Mouse (Mus musculus): ENCODE measurements around the gene Katnbl1. TPM values are rescaled to one million over a fixed set of nuclear protein-coding genes. Genes with fewer than 3 reads are reported as not detected.
"Not testable (repeated sequence)": the region's sequence is repeated elsewhere in the genome, so short reads cannot be mapped to it uniquely, and the experiment has no call there.

The Katnbl1 gene
- polyA plus RNA-seq, 1 experiment from 2014 or later: 37.0 TPM

DNA sequence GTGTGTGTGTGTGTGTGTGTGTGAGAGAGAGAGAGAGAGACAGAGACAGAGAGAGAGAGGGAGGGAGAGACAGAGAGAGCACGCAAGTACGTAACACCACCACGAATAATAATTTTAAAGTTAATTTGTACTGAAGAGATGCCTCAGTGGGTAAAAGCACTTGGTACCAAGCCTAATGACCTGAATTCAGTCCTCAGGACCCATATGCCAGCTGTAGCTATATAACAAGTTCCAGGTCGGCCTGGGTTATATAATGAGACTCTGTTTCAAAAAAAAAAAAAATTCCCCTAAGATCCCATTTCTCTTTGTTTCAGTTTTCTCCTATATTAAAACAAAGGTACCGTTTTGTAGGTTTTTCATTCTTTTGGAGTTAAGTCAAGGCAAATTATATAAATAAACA lies 11.8 kb downstream of the Katnbl1 start:
- H3K9me3 ChIP-seq (ENCODE audit: low read length): no peaks in the 10 kb centered on the region
- no peak overlapping the region for H3K4me2 ChIP-seq (replicated peaks; ENCODE audit: low read depth, low read length)
- WGBS: 90% methylated on average over 5 of the region's 5 CpGs
- no peaks in the 10 kb centered on the region; the same call in 1 of the 2 replicates for H3K36me3 ChIP-seq (ENCODE audit: insufficient read depth, low read length)
- H3K27ac ChIP-seq (ENCODE audit: low read length): no peak overlapping the region
- H3K4me1 ChIP-seq (ENCODE audit: insufficient read depth, low read length): no peaks in the 10 kb centered on the region
- ATAC-seq (ENCODE audit: low FRiP score, low TSS enrichment): no peak
- H3K4me3 ChIP-seq (ENCODE audit: low read length): no peak overlapping the region
- H3K27me3 ChIP-seq (ENCODE audit: insufficient read depth, low read length): no peaks in the 10 kb centered on the region
- no peak overlapping the region for H3K9ac ChIP-seq (replicated peaks; ENCODE audit: low read length)

DNA sequence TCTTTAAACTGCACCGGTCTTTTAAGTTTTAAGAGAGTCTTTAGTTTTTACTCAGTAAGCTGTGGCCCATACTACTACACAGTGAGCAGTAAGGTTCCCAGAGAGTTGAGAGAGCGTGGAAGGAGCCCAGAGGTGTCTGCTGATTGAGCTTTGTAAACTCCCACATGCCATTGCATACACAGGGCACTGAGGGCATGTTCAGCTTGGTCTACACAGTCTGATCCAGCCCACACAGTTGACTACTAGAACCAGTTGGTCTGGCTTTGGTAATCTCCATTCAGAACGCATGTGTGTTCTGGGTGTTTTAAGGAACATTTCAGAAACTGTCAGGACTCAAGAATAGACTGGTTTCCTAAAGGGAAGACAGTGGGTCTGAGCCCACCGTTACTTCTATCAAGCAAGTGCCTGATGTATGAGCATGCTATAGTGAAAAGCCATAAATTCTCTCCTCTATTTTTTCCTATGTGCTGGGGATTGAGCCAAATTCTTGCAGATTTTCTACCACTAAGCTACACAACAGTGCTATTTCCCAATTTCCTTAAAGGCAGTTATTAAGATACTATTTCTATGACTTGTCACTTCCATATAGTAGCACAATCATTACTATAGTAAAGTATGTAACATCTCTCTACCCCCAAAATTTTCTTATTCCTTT lies 12.5 kb downstream of the Katnbl1 start:
- H3K4me3 ChIP-seq (ENCODE audit: low read length): no peak overlapping the region
- H3K4me1 ChIP-seq (ENCODE audit: insufficient read depth, low read length): no peaks in the 10 kb centered on the region
- H3K27me3 ChIP-seq (ENCODE audit: insufficient read depth, low read length): no peaks in the 10 kb centered on the region
- H3K4me2 ChIP-seq (replicated peaks; ENCODE audit: low read depth, low read length): no peak overlapping the region
- no peak overlapping the region for H3K9ac ChIP-seq (replicated peaks; ENCODE audit: low read length)
- no peaks in the 10 kb centered on the region for H3K9me3 ChIP-seq (ENCODE audit: low read length)
- no peak; the same call in 1 of the 2 replicates for ATAC-seq (ENCODE audit: low FRiP score, low TSS enrichment)
- WGBS: 77% methylated on average over 4 of the region's 4 CpGs
- H3K27ac ChIP-seq (ENCODE audit: low read length): no peak overlapping the region
- no peaks in the 10 kb centered on the region; the same call in 1 of the 2 replicates for H3K36me3 ChIP-seq (ENCODE audit: insufficient read depth, low read length)

DNA sequence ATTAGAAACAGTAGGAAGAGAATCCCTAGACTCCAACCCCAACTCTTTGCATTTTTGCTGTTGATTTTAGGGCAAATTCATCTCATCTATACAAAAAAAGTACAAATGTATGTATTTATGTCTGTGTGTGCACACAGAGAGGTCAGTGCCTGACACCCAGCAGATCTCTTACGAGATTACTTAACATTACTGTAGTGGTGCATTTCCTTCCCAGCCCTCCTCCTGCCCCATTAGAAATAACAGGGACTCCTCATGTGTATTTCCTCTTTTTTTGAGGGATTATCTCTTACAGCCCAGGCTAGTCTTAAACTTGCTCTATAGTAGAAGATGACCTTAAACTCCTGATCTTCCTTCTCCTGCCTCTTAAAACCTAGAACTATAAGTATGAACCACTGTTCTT lies 13.7 kb downstream of the Katnbl1 start:
- ATAC-seq (ENCODE audit: low FRiP score, low TSS enrichment): no peak
- H3K36me3 ChIP-seq (ENCODE audit: insufficient read depth, low read length): no peaks in the 10 kb centered on the region; the same call in 1 of the 2 replicates
- 85% methylated on average over 1 of the region's 1 CpGs for WGBS
- H3K4me3 ChIP-seq (ENCODE audit: low read length): no peak overlapping the region
- H3K9ac ChIP-seq (replicated peaks; ENCODE audit: low read length): no peak overlapping the region
- H3K27ac ChIP-seq (ENCODE audit: low read length): no peak overlapping the region
- no peaks in the 10 kb centered on the region for H3K9me3 ChIP-seq (ENCODE audit: low read length)
- no peaks in the 10 kb centered on the region for H3K27me3 ChIP-seq (ENCODE audit: insufficient read depth, low read length)
- no peaks in the 10 kb centered on the region for H3K4me1 ChIP-seq (ENCODE audit: insufficient read depth, low read length)
- no peak overlapping the region for H3K4me2 ChIP-seq (replicated peaks; ENCODE audit: low read depth, low read length)

DNA sequence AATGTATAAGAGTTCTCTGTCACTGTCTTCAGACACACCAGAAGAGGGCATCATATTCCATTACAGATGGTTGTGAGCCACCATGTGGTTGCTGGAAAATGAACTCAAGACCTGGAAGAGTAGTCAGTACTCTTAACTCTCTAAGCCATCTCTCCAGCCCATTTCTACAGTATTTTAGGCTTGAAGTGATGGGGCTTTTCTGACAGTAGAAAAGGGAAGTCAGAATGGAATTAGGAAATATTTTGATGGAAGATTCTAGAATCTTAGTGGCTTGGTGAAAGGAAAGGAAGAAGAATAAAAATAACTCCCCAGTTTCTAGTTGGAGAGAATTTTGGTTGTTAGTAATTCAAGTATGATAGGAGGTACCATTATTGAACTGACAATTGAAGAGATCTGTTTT lies 14.9 kb downstream of the Katnbl1 start:
- no peaks in the 10 kb centered on the region; the same call in 1 of the 2 replicates for H3K36me3 ChIP-seq (ENCODE audit: insufficient read depth, low read length)
- H3K4me1 ChIP-seq (ENCODE audit: insufficient read depth, low read length): no peaks in the 10 kb centered on the region
- no peaks in the 10 kb centered on the region for H3K9me3 ChIP-seq (ENCODE audit: low read length)
- H3K4me2 ChIP-seq (replicated peaks; ENCODE audit: low read depth, low read length): no peak overlapping the region
- H3K4me3 ChIP-seq (ENCODE audit: low read length): no peak overlapping the region
- no peak overlapping the region for H3K9ac ChIP-seq (replicated peaks; ENCODE audit: low read length)
- no peak overlapping the region for H3K27ac ChIP-seq (ENCODE audit: low read length)
- no peaks in the 10 kb centered on the region for H3K27me3 ChIP-seq (ENCODE audit: insufficient read depth, low read length)
- no peak for ATAC-seq (ENCODE audit: low FRiP score, low TSS enrichment)

DNA sequence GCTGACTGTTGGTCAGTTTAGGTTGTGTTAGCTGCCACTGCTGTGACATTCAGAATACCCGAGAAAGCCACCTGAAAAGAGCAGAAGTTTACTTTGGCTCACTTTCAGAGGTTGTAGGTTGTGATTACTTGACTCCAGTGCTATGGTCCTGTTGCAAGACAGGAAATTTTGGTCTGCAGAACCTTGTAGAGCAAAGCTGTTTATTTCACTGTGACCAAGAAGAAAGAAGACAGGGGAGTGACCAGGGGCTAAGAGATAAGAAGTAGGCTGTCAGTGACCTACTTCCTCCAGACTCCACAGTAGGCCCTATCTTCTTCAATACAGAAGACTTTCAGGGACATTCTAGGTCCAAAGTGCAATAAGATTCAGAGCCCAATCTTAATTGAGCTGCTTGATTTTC lies 17.6 kb downstream of the Katnbl1 start:
- Histone ChIP-seq H3K27ac (ENCODE audit: low read length) (no peak overlapping the region), H3K9ac (replicated peaks; ENCODE audit: low read length) (no peak overlapping the region), H3K9me3 (ENCODE audit: low read length) (no peaks in the 10 kb centered on the region), H3K27me3 (ENCODE audit: insufficient read depth, low read length) (no peaks in the 10 kb centered on the region), H3K36me3 (ENCODE audit: insufficient read depth, low read length) (no peaks in the 10 kb centered on the region; the same call in 1 of the 2 replicates), H3K4me3 (ENCODE audit: low read length) (no peak overlapping the region), H3K4me2 (replicated peaks; ENCODE audit: low read depth, low read length) (no peak overlapping the region), H3K4me1 (ENCODE audit: insufficient read depth, low read length) (no peaks in the 10 kb centered on the region)
- ATAC-seq (ENCODE audit: low FRiP score, low TSS enrichment): no peak
- 44% methylated on average over 1 of the region's 1 CpGs for WGBS

DNA sequence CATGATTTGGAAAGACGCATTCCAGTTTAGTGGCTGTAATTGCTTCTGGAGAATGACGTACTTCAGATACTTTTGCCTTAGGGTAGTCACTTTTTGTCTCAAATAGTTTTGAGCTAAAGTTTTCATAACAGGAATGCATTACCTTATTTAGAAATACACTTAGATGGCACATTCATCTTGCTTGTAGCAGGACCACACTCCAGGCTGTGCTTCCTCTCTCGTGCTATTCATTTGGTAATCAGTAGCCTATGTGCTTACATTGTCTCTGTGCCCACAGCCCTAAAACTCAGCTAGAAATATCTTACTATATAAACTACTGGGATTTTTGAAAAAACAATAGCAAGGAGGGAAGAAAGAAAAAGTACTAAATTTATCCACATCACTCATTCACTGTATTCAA lies 28.0 kb downstream of the Katnbl1 start:
- no peak overlapping the region for H3K9ac ChIP-seq (replicated peaks; ENCODE audit: low read length)
- no peaks in the 10 kb centered on the region for H3K9me3 ChIP-seq (ENCODE audit: low read length)
- no peak overlapping the region for H3K27ac ChIP-seq (ENCODE audit: low read length)
- ATAC-seq (ENCODE audit: low FRiP score, low TSS enrichment): no peak
- no peak overlapping the region for H3K4me3 ChIP-seq (ENCODE audit: low read length)
- no peaks in the 10 kb centered on the region for H3K27me3 ChIP-seq (ENCODE audit: insufficient read depth, low read length)
- H3K36me3 ChIP-seq (ENCODE audit: insufficient read depth, low read length): peaks cover 25% of the 10 kb centered on the region
- H3K4me1 ChIP-seq (ENCODE audit: insufficient read depth, low read length): no peaks in the 10 kb centered on the region
- H3K4me2 ChIP-seq (replicated peaks; ENCODE audit: low read depth, low read length): no peak overlapping the region
- WGBS: 88% methylated on average over 3 of the region's 3 CpGs

DNA sequence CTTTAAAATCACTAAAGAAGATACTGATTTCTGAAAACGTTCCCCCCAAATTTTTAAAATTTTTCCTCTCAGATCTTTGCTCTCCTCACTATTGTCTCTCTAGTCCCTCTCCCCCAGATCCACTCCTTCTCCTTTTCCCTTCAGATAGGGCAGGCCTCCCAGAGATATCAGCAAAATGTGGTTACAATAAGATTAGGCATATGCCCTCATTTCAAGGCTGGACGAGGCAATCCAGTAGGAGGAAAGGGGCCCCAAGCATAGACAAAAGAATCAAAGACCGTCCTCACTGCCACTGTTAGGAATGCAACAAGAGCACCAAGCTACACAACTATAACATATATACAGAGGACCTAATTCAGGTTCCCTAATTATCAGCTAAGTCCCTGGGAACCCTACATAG lies 46.3 kb downstream of the Katnbl1 start:
- 78% methylated on average over 3 of the region's 3 CpGs for WGBS
- ATAC-seq (ENCODE audit: low FRiP score, low TSS enrichment): no peak
- no peak overlapping the region for H3K4me2 ChIP-seq (replicated peaks; ENCODE audit: low read depth, low read length)

DNA sequence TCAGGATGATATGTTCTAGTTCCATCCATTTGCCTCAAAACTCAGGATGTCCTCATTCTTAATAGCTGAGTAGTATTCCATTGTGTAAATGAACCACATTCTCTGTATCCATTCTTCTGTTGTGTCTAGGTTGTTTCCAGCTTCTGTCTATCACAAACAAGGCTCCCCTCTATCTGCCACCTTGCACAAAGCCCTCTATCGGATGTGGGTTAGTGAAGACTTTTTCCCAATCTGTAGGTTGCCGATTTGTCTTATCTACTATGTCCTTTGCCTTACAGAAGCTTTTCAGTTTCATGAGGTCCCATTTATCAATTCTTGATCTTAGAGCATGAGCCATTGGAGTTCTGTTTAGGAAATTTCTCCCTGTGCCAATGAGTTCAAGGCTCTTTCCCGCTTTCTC lies 49.5 kb downstream of the Katnbl1 start:
- not testable (repeated sequence) for ATAC-seq (ENCODE audit: low FRiP score, low TSS enrichment); H3K27ac ChIP-seq (ENCODE audit: low read length); H3K27me3 ChIP-seq (ENCODE audit: insufficient read depth, low read length); H3K4me1 ChIP-seq (ENCODE audit: insufficient read depth, low read length); H3K9me3 ChIP-seq (ENCODE audit: low read length); H3K36me3 ChIP-seq (ENCODE audit: insufficient read depth, low read length); H3K4me2 ChIP-seq (replicated peaks; ENCODE audit: low read depth, low read length); H3K9ac ChIP-seq (replicated peaks; ENCODE audit: low read length); H3K4me3 ChIP-seq (ENCODE audit: low read length)
- 93% methylated on average over 3 of the region's 3 CpGs for WGBS

More for the DNA sequence above, 46.3 kb downstream of the Katnbl1 start:
- no peaks in the 10 kb centered on the region for H3K27me3 ChIP-seq (ENCODE audit: insufficient read depth, low read length)
- H3K4me3 ChIP-seq (ENCODE audit: low read length): no peak overlapping the region
- H3K36me3 ChIP-seq (ENCODE audit: insufficient read depth, low read length): no peaks in the 10 kb centered on the region
- H3K9me3 ChIP-seq (ENCODE audit: low read length): no peaks in the 10 kb centered on the region
- no peak overlapping the region for H3K27ac ChIP-seq (ENCODE audit: low read length)
- H3K9ac ChIP-seq (replicated peaks; ENCODE audit: low read length): no peak overlapping the region
- H3K4me1 ChIP-seq (ENCODE audit: insufficient read depth, low read length): no peaks in the 10 kb centered on the region

DNA sequence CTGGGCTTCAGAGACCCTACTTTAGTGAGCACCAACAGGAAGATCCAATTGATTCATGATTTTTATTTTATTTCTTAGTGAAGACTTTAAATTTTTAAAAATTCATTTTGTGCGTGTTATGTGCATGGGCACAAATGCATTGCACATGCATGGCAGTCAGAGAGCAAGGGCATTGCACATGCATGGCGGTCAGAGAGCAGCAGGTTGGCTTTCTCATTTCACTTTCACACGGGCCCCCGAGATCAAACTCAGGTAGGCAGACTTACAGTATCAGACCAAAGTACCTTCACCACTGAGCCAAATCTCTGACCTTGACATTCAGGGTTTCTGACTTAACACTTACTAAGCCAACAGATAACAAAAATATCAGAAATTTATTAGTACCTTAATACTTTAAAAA lies 50.7 kb downstream of the Katnbl1 start:
- Histone ChIP-seq H3K27me3 (ENCODE audit: insufficient read depth, low read length) (no peaks in the 10 kb centered on the region), H3K27ac (ENCODE audit: low read length) (no peak overlapping the region), H3K9me3 (ENCODE audit: low read length) (no peaks in the 10 kb centered on the region), H3K4me3 (ENCODE audit: low read length) (no peak overlapping the region), H3K36me3 (ENCODE audit: insufficient read depth, low read length) (no peaks in the 10 kb centered on the region), H3K4me1 (ENCODE audit: insufficient read depth, low read length) (no peaks in the 10 kb centered on the region), H3K9ac (replicated peaks; ENCODE audit: low read length) (no peak overlapping the region), H3K4me2 (replicated peaks; ENCODE audit: low read depth, low read length) (no peak overlapping the region)
- ATAC-seq (ENCODE audit: low FRiP score, low TSS enrichment): no peak
- 84% methylated on average over 4 of the region's 4 CpGs for WGBS

DNA sequence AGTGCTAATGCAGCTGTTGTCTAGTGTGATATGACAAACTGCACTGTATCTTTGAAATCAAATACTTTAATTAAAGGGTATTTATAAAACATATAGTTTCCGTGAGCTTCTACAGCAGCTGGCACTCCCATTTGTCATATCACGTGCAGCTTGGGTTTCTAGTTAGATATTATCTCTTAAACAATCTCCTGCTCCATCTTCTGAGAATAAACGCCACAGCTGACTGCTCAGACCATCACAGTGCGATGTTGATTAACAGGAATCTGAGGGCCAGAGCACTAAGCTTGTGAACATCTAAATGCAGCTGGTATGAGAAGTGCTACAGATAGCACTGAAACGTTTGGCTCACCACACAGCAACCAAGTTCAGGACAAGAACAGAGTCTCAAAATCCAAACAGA lies 51.4 kb downstream of the Katnbl1 start:
- H3K9ac ChIP-seq (replicated peaks; ENCODE audit: low read length): no peak overlapping the region
- no peaks in the 10 kb centered on the region for H3K27me3 ChIP-seq (ENCODE audit: insufficient read depth, low read length)
- no peaks in the 10 kb centered on the region for H3K9me3 ChIP-seq (ENCODE audit: low read length)
- no peak overlapping the region for H3K4me3 ChIP-seq (ENCODE audit: low read length)
- no peak overlapping the region for H3K4me2 ChIP-seq (replicated peaks; ENCODE audit: low read depth, low read length)
- no peaks in the 10 kb centered on the region for H3K4me1 ChIP-seq (ENCODE audit: insufficient read depth, low read length)
- H3K27ac ChIP-seq (ENCODE audit: low read length): no peak overlapping the region
- no peaks in the 10 kb centered on the region for H3K36me3 ChIP-seq (ENCODE audit: insufficient read depth, low read length)
- no peak for ATAC-seq (ENCODE audit: low FRiP score, low TSS enrichment)
- WGBS: 57% methylated on average over 5 of the region's 5 CpGs

Measured in kidney, embryonic 16.5 days (tissue).